Mouse (Mus musculus) brain, embryonic 14.5 days (tissue): ENCODE data around the gene Bcl2l13.

Source experiments
- CTCF ChIP-seq: fragments of 200-500 bp; IDR thresholded peaks from 2 replicates; pipeline ENCODE4 v1.5.1; 2012; ENCODE audit warnings: inconsistent platforms, mild to moderate bottlenecking, moderate library complexity, borderline replicate concordance; ENCODE audit not compliant: insufficient read depth, insufficient read length; ENCODE audit errors: extremely low read depth
- POLR2A ChIP-seq: fragments of 200-500 bp; IDR thresholded peaks from 2 replicates; pipeline ENCODE4 v1.6.1; 2012; ENCODE audit warnings: mild to moderate bottlenecking, inconsistent platforms, borderline replicate concordance; ENCODE audit not compliant: poor library complexity, insufficient read depth, insufficient read length, severe bottlenecking; ENCODE audit errors: extremely low read depth

- TF ChIP-seq CTCF (no peak), POLR2A (no peak)
Measured at GRCm38 (mm10) chr6:120841754-120842153, 5.7 kb downstream of the Bcl2l13 start.
